Mouse (Mus musculus) limb, embryonic 10.5 days (tissue): ENCODE data around the gene Slc24a3. TPM values are rescaled to one million over a fixed set of nuclear protein-coding genes. Genes with fewer than 3 reads are reported as not detected.

Experiments used
- DNase-seq: peaks from one replicate; pipeline ENCODE4 v3.0.0-alpha.2; 2017; ENCODE audit warnings: low spot score
- H3K27ac ChIP-seq: fragments of 300-500 bp; sonication (generic); 2 replicates; pipeline ENCODE4 v1.5.1; 2016; ENCODE audit warnings: mild to moderate bottlenecking
- H3K27me3 ChIP-seq: fragments of 300-500 bp; sonication (generic); 2 replicates; pipeline ENCODE4 v1.6.1; 2016; ENCODE audit warnings: low read depth, mild to moderate bottlenecking; ENCODE audit not compliant: poor library complexity, severe bottlenecking
- H3K36me3 ChIP-seq: fragments of 300-500 bp; sonication (generic); 2 replicates; pipeline ENCODE4 v1.6.1; 2016; ENCODE audit warnings: mild to moderate bottlenecking, moderate library complexity
- H3K4me1 ChIP-seq: fragments of 300-500 bp; sonication (generic); 2 replicates; pipeline ENCODE4 v1.6.1; 2016
- H3K4me3 ChIP-seq: fragments of 300-500 bp; sonication (generic); 2 replicates; pipeline ENCODE4 v1.5.1; 2016; ENCODE audit warnings: mild to moderate bottlenecking, moderate library complexity
- H3K9me3 ChIP-seq: fragments of 300-500 bp; sonication (generic); replicated peaks from 2 replicates; pipeline ENCODE4 v1.6.1; 2016; ENCODE audit warnings: mild to moderate bottlenecking
- WGBS: fragments of 180-500 bp; shearing (Covaris S2); methylation state at CpG from one replicate; pipeline ENCODE4 v1.1.7; 2016; 5-methylcytosine and 5-hydroxymethylcytosine counted together
- polyA plus RNA-seq: library from polyadenylated mRNA; unstranded; fragments of >200 nt; fragmentation: Nextera tagmentation; extraction: Ambion mirVana; gene quantifications from 2 replicates; pipeline ENCODE4 v1.2.1, GENCODE M21; 2016

The Slc24a3 gene
- polyA plus RNA-seq, 1 experiment from 2014 or later: 0.45 TPM

DNA sequence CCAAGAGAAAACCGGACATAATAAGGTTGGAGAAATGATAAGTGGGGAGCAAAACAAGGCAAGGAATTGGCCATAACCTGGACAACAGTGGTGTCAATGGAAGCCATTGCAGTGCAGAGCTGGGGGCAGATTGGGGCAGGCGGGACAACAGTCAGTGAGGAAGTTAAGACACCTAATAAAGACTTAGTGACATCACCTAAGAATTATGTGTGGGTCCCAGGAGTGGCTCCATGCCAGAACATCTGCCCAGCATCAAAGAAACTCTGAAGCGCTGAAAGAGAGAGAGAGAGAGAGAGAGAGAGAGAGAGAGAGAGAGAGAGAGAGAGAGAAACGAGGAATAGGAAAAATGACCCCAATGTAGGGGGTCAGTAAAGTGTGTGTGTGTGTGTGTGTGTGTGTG, 500.6 kb downstream of the Slc24a3 start:
- Histone ChIP-seq H3K4me3 (no peak overlapping the region), H3K4me1 (no peaks in the 10 kb centered on the region), H3K27ac (no peak overlapping the region), H3K27me3 (no peaks in the 10 kb centered on the region), H3K9me3 (no peaks in the 10 kb centered on the region), H3K36me3 (no peaks in the 10 kb centered on the region)
- WGBS: 75% methylated on average over 4 of the region's 4 CpGs
- DNase-seq: no peak

DNA sequence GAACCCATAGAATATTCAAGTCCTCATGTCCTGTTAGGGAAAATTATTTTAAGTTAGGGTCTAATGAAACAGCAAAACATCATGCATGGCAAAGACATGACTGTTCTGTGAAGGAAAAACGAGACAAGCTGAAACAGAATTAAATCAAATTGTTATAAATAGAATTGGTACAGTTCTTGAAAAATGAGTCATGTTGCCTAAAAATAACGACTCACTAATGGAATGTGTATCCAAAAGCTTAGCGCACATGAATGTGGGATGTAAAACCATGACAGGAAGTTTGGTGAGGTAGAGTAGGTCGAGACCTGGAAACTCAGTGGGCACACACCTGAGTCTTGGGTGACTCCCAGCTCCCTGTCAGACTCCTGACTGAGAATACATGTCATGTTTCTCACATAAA, 502.6 kb downstream of the Slc24a3 start:
- Histone ChIP-seq H3K27me3 (no peaks in the 10 kb centered on the region), H3K9me3 (no peaks in the 10 kb centered on the region), H3K4me3 (no peak overlapping the region), H3K27ac (no peak overlapping the region), H3K4me1 (peaks cover 12% of the 10 kb centered on the region), H3K36me3 (no peaks in the 10 kb centered on the region)
- no peak for DNase-seq
- 94% methylated on average over 4 of the region's 4 CpGs for WGBS

DNA sequence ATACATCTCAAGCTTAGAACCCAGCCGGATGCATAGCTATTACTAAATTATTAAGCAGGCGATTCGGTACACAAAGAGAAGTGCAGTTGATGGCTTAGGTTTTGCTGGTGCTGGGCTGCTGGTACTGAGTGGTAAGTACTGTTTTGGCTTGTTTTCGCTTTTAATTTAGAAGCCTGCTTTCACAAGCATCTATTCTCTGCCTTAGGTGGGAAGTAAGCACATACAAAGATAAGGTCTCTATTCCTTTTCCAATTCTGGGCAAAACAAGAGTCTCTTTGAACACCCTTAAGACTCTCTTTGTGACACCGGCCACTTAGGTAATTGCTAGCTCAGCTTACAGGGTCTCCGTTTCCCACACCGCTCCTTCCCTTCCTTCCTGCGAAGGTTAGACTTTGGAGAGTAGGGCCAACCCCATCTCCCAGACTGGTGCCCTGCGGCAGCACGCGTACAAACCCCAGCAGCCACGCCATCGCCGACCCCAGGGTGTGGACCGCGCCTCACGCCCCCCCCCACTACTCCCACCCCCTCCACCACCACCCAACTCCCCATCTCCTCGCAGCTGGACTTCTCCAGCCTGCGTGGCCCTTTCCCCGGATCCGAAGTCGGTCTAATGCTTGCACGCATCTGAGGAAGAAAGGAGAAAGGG, 507.1 kb downstream of the Slc24a3 start:
- H3K27ac ChIP-seq: peak overlapping the region; percentile 86
- H3K4me1 ChIP-seq: peaks cover 38% of the 10 kb centered on the region
- H3K9me3 ChIP-seq: no peaks in the 10 kb centered on the region
- peaks cover 10% of the 10 kb centered on the region; the same call in 1 of the 2 replicates for H3K27me3 ChIP-seq
- no peak for DNase-seq
- 6% methylated on average over 23 of the region's 23 CpGs for WGBS
- peak overlapping the region; percentile 72 for H3K4me3 ChIP-seq
- no peaks in the 10 kb centered on the region for H3K36me3 ChIP-seq

DNA sequence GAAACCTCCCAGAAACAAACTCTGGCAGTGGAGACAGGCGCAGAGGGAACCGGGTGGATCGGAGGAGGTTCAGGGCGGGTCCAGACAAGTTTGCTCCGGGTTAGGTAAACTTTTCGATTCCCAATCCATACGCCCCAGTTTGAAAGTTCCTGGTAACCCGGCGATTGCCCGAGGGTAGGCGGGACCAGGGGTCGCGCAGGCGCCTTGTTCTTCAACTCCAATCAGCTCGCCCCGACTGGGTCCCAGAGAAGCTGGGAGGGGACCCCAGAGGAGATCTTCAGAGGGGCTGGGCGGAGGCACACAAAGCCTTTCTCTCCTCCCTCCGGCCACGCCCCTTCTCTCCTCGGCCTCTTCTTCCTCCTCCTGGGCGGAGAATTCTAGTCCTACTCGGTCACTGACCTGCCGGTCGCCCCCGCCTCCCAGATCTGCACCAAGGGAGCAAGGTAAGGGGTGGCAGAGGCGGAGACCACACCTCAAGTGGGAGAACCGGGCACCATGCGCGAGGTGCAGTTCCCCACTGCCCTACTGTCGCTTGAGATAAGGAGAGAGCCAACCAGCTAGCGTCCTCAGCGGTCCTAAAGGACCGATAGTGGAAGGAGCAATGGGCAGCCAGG, 507.7 kb downstream of the Slc24a3 start, which contains the start of gene Rin2:
Rin2 (plus strand) TSS at position 74 of the 614 bp plus-strand sequence.
- H3K4me1 ChIP-seq: peaks cover 38% of the 10 kb centered on the region
- under 1% methylated on average over 33 of the region's 33 CpGs for WGBS
- no peaks in the 10 kb centered on the region for H3K36me3 ChIP-seq
- H3K4me3 ChIP-seq: peak within 1 kb of the TSS; percentile 72
- H3K27me3 ChIP-seq: peaks cover 10% of the 10 kb centered on the region; the same call in 1 of the 2 replicates
- H3K9me3 ChIP-seq: no peaks in the 10 kb centered on the region
- peak within 1 kb of the TSS; percentile 86 for H3K27ac ChIP-seq
- peak; percentile 83 for DNase-seq

DNA sequence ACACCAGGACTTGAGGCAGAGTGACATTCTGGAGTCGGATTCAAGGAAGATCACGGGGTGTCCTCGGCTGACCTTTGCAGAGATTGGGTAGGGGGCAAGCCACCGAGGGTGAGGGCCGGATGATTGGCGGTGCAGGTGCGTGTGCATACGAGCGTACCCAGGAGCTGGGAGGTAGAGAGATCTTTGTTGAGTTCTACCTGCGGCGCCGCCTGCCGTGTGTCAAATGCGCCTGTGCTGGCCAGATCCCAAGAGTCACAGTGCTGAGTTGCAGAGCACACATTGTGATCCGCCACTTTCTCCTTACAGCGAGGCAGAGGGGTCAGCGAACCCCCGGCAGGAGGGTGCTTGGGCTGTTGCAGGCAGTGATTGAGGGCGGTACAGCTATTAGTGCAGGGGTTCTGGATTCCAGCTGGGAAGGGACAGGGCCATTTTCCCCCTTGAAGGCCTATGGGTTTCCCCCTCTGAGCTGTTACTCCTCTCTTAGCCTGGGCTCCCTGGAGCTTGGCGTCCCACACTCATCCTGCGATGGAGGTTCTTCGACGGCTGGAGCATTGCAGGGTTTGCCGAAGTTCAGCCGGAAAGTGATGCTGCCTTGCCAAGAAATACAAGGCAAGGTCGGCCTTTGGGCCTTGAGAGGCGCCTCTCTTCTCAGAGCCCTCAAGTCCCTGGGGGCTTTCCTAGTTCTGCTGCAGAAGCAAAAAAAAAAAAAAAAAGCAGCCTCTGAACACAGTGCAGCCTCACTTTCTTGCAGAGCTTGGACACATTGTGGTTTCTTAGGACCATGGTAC, 508.4 kb downstream of the Slc24a3 start:
- WGBS: 8% methylated on average over 27 of the region's 27 CpGs
- H3K4me3 ChIP-seq: peak overlapping the region; percentile 72
- peak overlapping the region; percentile 86 for H3K27ac ChIP-seq
- H3K27me3 ChIP-seq: peaks cover 10% of the 10 kb centered on the region; the same call in 1 of the 2 replicates
- H3K4me1 ChIP-seq: peaks cover 38% of the 10 kb centered on the region
- H3K36me3 ChIP-seq: no peaks in the 10 kb centered on the region
- H3K9me3 ChIP-seq: no peaks in the 10 kb centered on the region
- DNase-seq: no peak

DNA sequence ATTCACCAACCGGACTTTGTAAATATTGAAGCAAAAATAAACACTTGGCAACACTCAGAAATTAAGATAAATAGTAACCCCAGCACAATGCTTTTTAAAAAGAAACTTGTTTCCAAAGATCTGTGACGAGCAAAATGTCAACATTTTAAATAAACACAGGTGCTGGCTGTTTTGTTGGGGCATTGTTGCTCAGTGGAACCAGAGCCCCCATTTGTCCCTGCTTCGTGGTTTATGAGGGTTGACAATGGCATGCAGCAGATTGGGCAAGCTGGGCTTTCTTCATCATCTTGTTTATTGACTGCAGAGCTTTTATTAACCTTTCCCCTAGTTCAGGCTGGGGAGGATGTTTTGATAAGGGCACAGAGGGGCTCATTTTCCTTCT, 509.0 kb downstream of the Slc24a3 start:
- H3K9me3 ChIP-seq: no peaks in the 10 kb centered on the region
- H3K27ac ChIP-seq: no peak overlapping the region
- no peak overlapping the region for H3K4me3 ChIP-seq
- no peak for DNase-seq
- H3K4me1 ChIP-seq: peaks cover 38% of the 10 kb centered on the region
- peaks cover 10% of the 10 kb centered on the region; the same call in 1 of the 2 replicates for H3K27me3 ChIP-seq
- no peaks in the 10 kb centered on the region for H3K36me3 ChIP-seq
- WGBS: 50% methylated on average over 3 of the region's 3 CpGs

DNA sequence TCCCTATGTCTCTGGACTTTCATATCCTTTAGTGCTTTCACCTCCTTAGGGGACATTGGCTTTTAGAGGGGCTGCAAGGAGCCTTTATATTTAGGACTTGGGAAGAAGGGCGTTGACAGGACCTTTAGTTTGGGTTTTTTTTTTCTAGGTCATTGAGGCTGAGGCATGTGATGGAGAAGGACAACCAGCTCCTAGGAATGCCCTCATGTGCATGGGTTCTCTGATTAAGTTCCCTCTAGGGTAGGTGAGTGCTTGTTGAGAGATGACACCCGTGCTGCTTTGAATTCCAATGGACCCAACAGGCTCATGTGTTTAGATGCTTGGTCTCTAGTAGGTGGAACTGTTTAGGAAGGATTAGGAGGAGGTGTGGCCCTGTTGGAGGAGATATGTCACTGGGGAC, 509.4 kb downstream of the Slc24a3 start:
- Histone ChIP-seq H3K36me3 (no peaks in the 10 kb centered on the region), H3K9me3 (no peaks in the 10 kb centered on the region), H3K27me3 (peaks cover 10% of the 10 kb centered on the region; the same call in 1 of the 2 replicates), H3K4me1 (peaks cover 38% of the 10 kb centered on the region), H3K27ac (no peak overlapping the region), H3K4me3 (no peak overlapping the region)
- 82% methylated on average over 2 of the region's 2 CpGs for WGBS
- DNase-seq: no peak

DNA sequence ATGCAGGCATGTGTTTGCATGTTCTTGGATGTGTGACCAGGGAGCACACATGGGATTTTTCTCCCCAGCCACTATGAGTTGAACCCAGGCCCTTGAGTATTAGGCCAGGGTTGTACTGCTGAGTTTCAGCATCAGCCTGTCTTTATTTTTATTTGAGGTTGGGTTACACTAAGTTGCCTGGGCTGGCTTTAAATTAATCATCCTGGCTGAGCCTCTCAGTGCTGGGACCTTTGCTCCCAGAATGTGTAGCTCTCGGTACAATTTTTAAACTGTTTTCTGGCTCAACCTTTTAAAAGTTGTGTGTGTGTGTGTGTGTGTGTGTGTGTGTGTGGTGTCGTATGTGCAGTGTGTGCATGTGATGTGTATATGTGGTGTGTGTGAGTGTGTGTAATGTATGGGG, 512.6 kb downstream of the Slc24a3 start:
- H3K36me3 ChIP-seq: no peaks in the 10 kb centered on the region
- H3K4me3 ChIP-seq: no peak overlapping the region
- no peak for DNase-seq
- H3K4me1 ChIP-seq: peaks cover 25% of the 10 kb centered on the region
- H3K9me3 ChIP-seq: no peaks in the 10 kb centered on the region
- 84% methylated on average over 2 of the region's 2 CpGs for WGBS
- H3K27ac ChIP-seq: no peak overlapping the region
- peaks cover 10% of the 10 kb centered on the region; the same call in 1 of the 2 replicates for H3K27me3 ChIP-seq

DNA sequence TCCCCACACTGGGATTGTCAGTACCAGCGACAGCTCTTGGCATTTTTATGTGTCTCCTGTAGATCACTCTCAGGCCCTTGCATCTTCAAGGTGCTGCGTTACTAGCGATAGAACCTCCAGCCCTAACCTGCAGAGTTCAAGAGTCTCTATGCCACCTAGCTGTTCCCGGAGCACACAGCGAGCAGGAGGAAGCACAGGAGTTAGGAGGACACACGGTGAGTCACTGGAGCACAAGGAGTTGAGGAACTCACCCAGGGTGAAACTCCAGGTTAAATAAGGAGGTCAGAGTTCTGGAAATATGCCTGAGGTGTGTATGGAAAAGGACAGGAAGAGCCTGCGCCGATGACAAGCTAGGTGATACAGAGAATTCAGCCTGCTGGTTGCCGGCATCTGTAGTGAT, 513.2 kb downstream of the Slc24a3 start:
- Histone ChIP-seq H3K4me3 (no peak overlapping the region), H3K4me1 (peaks cover 19% of the 10 kb centered on the region), H3K27me3 (peaks cover 10% of the 10 kb centered on the region; the same call in 1 of the 2 replicates), H3K36me3 (no peaks in the 10 kb centered on the region), H3K9me3 (no peaks in the 10 kb centered on the region), H3K27ac (no peak overlapping the region)
- no peak for DNase-seq
- WGBS: 80% methylated on average over 9 of the region's 9 CpGs

DNA sequence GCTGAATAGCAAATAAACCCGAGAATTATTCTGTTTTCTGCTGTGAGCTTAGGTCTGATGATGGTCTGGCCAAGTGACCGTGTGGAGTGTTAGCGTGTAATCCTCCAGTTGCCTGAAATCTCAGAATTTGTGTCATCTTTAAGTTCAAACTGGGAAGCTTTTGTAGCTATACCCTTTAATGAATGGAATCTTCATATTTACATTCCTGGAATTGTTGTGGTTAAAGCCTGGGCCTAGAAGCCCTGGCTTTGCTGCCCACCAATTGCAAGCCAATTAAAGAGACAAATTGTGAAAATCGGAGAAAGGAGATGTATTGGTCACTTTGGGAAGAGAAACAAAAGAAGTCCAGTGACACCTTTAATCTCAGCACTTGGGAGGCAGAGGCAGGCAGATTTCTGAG, 514.1 kb downstream of the Slc24a3 start:
- Histone ChIP-seq H3K9me3 (no peaks in the 10 kb centered on the region), H3K27me3 (peaks cover 1% of the 10 kb centered on the region; the same call in 1 of the 2 replicates), H3K27ac (no peak overlapping the region), H3K36me3 (no peaks in the 10 kb centered on the region), H3K4me1 (peaks cover 12% of the 10 kb centered on the region; the same call in 1 of the 2 replicates), H3K4me3 (no peak overlapping the region)
- 87% methylated on average over 4 of the region's 4 CpGs for WGBS
- DNase-seq: no peak

DNA sequence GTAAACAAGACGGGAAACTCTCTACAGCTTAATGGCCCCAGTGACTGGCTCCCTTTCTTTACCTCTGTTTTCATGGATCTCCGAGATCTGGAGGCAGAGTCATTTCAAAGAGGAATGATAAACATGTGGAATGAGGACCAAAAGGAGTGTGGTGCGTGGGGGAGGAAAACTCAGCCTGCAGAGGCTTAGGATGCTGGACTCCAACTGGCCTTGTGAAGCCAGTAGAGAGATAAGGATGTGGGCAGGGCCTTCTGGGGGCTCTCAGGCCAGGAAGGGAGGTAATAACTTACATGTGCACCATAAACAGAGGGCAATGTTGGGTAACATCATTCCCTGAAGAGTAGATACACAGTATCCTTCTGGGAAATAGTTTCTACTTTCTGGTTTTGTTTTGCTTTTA, 515.4 kb downstream of the Slc24a3 start:
- Histone ChIP-seq H3K36me3 (no peaks in the 10 kb centered on the region), H3K4me3 (no peak overlapping the region), H3K9me3 (no peaks in the 10 kb centered on the region), H3K27me3 (no peaks in the 10 kb centered on the region), H3K4me1 (peaks cover 9% of the 10 kb centered on the region; the same call in 1 of the 2 replicates), H3K27ac (no peak overlapping the region)
- WGBS: 38% methylated on average over 3 of the region's 3 CpGs
- DNase-seq: no peak

DNA sequence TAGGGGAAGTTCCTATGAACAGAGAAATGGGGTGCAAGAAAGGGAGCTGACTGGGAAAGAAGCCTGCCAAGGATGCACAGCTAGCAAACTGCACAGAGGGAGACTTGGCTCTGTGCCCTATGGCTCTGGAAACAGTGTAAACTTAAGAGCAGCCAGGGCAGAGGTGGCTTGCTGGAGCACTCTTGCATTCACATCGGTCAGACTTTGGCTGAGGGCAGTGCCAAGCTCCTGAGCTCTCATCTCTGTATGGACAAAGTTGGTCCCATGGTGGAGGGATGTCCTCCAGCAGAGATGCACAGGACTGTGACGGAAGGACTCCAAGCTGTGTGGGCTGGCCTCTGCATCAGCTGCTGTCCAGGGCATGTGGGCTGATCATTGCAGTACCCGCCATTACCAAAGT, 516.0 kb downstream of the Slc24a3 start:
- Histone ChIP-seq H3K4me1 (peaks cover 9% of the 10 kb centered on the region; the same call in 1 of the 2 replicates), H3K9me3 (no peaks in the 10 kb centered on the region), H3K27ac (no peak overlapping the region), H3K4me3 (no peak overlapping the region), H3K27me3 (no peaks in the 10 kb centered on the region), H3K36me3 (no peaks in the 10 kb centered on the region)
- DNase-seq: no peak
- 94% methylated on average over 3 of the region's 3 CpGs for WGBS

DNA sequence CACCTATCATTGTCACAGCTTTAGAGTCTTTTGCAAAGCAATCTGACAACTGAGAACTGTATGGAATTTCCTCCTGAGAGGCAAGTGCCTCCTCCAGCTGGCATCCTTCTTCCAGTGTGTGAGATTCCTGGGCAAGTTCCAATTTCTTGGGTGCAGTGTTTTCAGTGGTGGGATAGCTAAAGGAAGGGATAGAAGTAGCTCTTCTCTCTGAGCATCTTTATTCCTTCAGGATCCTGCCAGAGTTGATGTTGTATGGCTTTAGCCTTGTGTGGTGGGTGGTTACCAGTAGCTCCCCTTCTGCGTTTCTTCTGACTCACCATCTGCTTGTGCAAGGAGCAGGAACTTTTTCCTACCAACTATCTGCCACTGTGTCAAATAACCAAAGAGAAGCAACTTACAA, 516.6 kb downstream of the Slc24a3 start:
- DNase-seq: no peak
- Histone ChIP-seq H3K36me3 (no peaks in the 10 kb centered on the region), H3K4me1 (peaks cover 3% of the 10 kb centered on the region; the same call in 1 of the 2 replicates), H3K27me3 (no peaks in the 10 kb centered on the region), H3K9me3 (no peaks in the 10 kb centered on the region), H3K27ac (no peak overlapping the region), H3K4me3 (no peak overlapping the region)
- 90% methylated on average over 1 of the region's 1 CpGs for WGBS
